Mouse (Mus musculus) adrenal gland, postnatal 36 days (tissue): ENCODE measurements around the gene Elovl5. TPM values are rescaled to one million over a fixed set of nuclear protein-coding genes. Genes with fewer than 3 reads are reported as not detected.

Experiments
- DNase-seq, 2 experiments: peaks; one replicate each; pipeline ENCODE4 v3.0.0; 2021; ENCODE audit warnings: mixed read lengths in 1 of 2
- long read RNA-seq, 2 experiments: library from polyadenylated mRNA; stranded (forward); transcript quantifications; one replicate each; pipeline ENCODE4 v2.0.0; 2021; ENCODE audit warnings: borderline sequencing depth in 2 of 2
- total RNA-seq, 2 experiments: library from RNA; stranded (reverse); gene quantifications; 2 replicates each; pipeline ENCODE4 v1.2.3; 2021

Gene Elovl5
- 100 to 1,000 TPM; 613 to 759 TPM for total RNA-seq
- long read RNA-seq, experiment 1, transcript Elovl5-201 (8 exons, 2,782 nt): major isoform, 607 of 799 reads
- long read RNA-seq, experiment 1, partial matches to known transcripts: 173 of 799 reads
- long read RNA-seq, experiment 1, other reads (novel, unspliced or antisense): 19 of 799 reads
- long read RNA-seq, experiment 2, transcript Elovl5-201 (8 exons, 2,782 nt): major isoform, 102 of 130 reads
- long read RNA-seq, experiment 2, partial matches to known transcripts: 25 of 130 reads
- long read RNA-seq, experiment 2, other reads (novel, unspliced or antisense): 3 of 130 reads

GRCm38 (mm10) chr9:77917074-77917621, at the start of gene Elovl5:
TSS of gene Elovl5 (plus strand) at chr9:77917364.
- DNase-seq: peak; percentile 98 to 99

- DNase-seq: no peak
These were observed 25.7 kb upstream of the Elovl5 start for GRCm38 (mm10) chr9:77891501-77891900.

- no peak for DNase-seq
These were observed 18.6 kb upstream of the Elovl5 start for GRCm38 (mm10) chr9:77898551-77898950.

GRCm38 (mm10) chr9:77904133-77904532, 13.0 kb upstream of the Elovl5 start:
- DNase-seq: no peak

- DNase-seq: no peak
These were observed 7.4 kb upstream of the Elovl5 start for GRCm38 (mm10) chr9:77909572-77910269.

- peak; percentile 98 to 99 for DNase-seq
These were observed 6.6 kb upstream of the Elovl5 start for GRCm38 (mm10) chr9:77910270-77911240.

- DNase-seq: no peak
These were observed 5.5 kb upstream of the Elovl5 start for GRCm38 (mm10) chr9:77911508-77912229.

GRCm38 (mm10) chr9:77912246-77912645, 4.9 kb upstream of the Elovl5 start:
- no peak for DNase-seq

GRCm38 (mm10) chr9:77914616-77915015, 2.5 kb upstream of the Elovl5 start:
- no peak for DNase-seq

- no peak for DNase-seq
These were observed 1.4 kb upstream of the Elovl5 start for GRCm38 (mm10) chr9:77915791-77916190.

GRCm38 (mm10) chr9:77917622-77918131, 513 bp downstream of the Elovl5 start:
- peak; percentile 45 to 61 for DNase-seq

- no peak for DNase-seq
These were observed 1.0 kb downstream of the Elovl5 start for GRCm38 (mm10) chr9:77918211-77918610.

GRCm38 (mm10) chr9:77918961-77919670, 2.0 kb downstream of the Elovl5 start:
- DNase-seq: no peak

GRCm38 (mm10) chr9:77920481-77920880, 3.3 kb downstream of the Elovl5 start:
- DNase-seq: no peak

GRCm38 (mm10) chr9:77921366-77922260, 4.4 kb downstream of the Elovl5 start:
- no peak for DNase-seq

- DNase-seq: no peak
These were observed 6.6 kb downstream of the Elovl5 start for GRCm38 (mm10) chr9:77923774-77924173.

GRCm38 (mm10) chr9:77924199-77924598, 7.0 kb downstream of the Elovl5 start:
- DNase-seq: no peak

GRCm38 (mm10) chr9:77926151-77926550, 9.0 kb downstream of the Elovl5 start:
- no peak for DNase-seq

- no peak for DNase-seq
These were observed 9.7 kb downstream of the Elovl5 start for GRCm38 (mm10) chr9:77926911-77927310.
